ENCODE assay signal across 16 mouse cellular contexts in the genomic region with DNA sequence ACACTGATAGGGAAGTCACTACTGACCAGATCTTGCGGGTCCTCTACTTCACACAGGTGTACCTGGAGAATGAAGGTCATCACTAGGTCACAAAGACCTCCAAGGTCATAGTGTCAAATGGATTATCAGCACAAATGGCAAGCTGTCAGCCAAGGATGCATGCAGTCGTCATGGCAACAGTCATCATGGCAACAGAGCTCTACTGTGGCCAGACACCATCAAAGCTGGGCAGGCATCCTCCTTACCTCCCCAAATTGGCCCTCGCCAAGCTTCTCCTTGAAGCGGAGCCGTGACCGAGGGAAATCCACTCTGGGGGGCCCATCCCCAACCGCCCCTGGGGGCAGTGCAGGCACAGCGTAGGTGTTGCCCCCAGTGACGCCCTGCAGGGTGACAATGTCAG. TPM values are rescaled to one million over a fixed set of nuclear protein-coding genes. Genes with fewer than 3 reads are reported as not detected.
A peak's percentile ranks its signal among the peaks of the same experiment; 100 is the strongest.
DNase-seq lines count a peak whose midpoint lies in the region; ATAC-seq lines count a peak whose summit lies in the region.
"Had no signal": no experiment of that assay in that cellular context is flagged by ENCODE, and none has a peak within 500 bp of the region (broad histone marks: within the 10 kb centered on the region; RNA-seq: fewer than 3 reads in every experiment).

No protein-coding gene starts in this region.

- ATAC-seq in neural tube, embryonic 13.5 days (ENCODE audit: low read depth) = no peak; the same call in 1 of the 2 replicates
- no peak for ATAC-seq in forebrain, embryonic 14.5 days
- ATAC-seq: liver, embryonic 12.5 days; Patski had no signal

- no peak overlapping the region for H3K4me2 ChIP-seq in neural tube, embryonic 13.5 days
- no peak overlapping the region for H3K4me2 ChIP-seq in forebrain, embryonic 14.5 days (ENCODE audit: low read length)
- H3K4me2 ChIP-seq: heart, embryonic 13.5 days; kidney, embryonic 15.5 days; liver, embryonic 12.5 days; neural tube, embryonic 15.5 days had no signal

- H3K9me3 ChIP-seq in neural tube, embryonic 13.5 days = no peaks in the 10 kb centered on the region
- H3K9me3 ChIP-seq in forebrain, embryonic 14.5 days (replicated peaks; ENCODE audit: control insufficient read depth, low read length) = no peaks in the 10 kb centered on the region
- H3K9me3 ChIP-seq: heart, embryonic 13.5 days; kidney, embryonic 15.5 days; liver, embryonic 12.5 days; neural tube, embryonic 15.5 days had no signal

- WGBS in neural tube, embryonic 13.5 days = 65% methylated on average over 9 of the region's 9 CpGs
- WGBS in forebrain, embryonic 14.5 days = 71% methylated on average over 9 of the region's 9 CpGs

- H3K36me3 ChIP-seq in neural tube, embryonic 13.5 days = peaks cover 99% of the 10 kb centered on the region
- peaks cover 99% of the 10 kb centered on the region for H3K36me3 ChIP-seq in forebrain, embryonic 14.5 days (ENCODE audit: control insufficient read depth, insufficient read depth, low read length)

- no peak overlapping the region for H3K4me3 ChIP-seq in neural tube, embryonic 13.5 days
- H3K4me3 ChIP-seq in forebrain, embryonic 14.5 days (ENCODE audit: low read depth, low read length) = no peak overlapping the region
- H3K4me3 ChIP-seq: heart, embryonic 13.5 days; kidney, embryonic 15.5 days; liver, embryonic 12.5 days; neural tube, embryonic 15.5 days had no signal

- no peaks in the 10 kb centered on the region for H3K27me3 ChIP-seq in neural tube, embryonic 13.5 days
- H3K27me3 ChIP-seq in forebrain, embryonic 14.5 days (replicated peaks; ENCODE audit: control insufficient read depth, insufficient read depth, low read length) = no peaks in the 10 kb centered on the region
- H3K27me3 ChIP-seq: heart, embryonic 13.5 days; kidney, embryonic 15.5 days; neural tube, embryonic 15.5 days; Patski had no signal

- no peak overlapping the region for H3K9ac ChIP-seq in neural tube, embryonic 13.5 days
- no peak overlapping the region for H3K9ac ChIP-seq in forebrain, embryonic 14.5 days (ENCODE audit: low read length)
- H3K9ac ChIP-seq: heart, embryonic 13.5 days; kidney, embryonic 15.5 days; liver, embryonic 12.5 days; neural tube, embryonic 15.5 days had no signal

- DNase-seq in neural tube, embryonic 10.5 days (ENCODE audit: extremely low spot score, low spot score) = no peak
- DNase-seq in forebrain, embryonic 14.5 days (ENCODE audit: low spot score) = peak; percentile 43
- DNase-seq in mesoderm, embryonic 11.5 days (ENCODE audit: low read depth, low spot score) = peak; percentile 34
- peak; percentile 36 for DNase-seq in retina, embryonic 14.5 days (ENCODE audit: low spot score)
- DNase-seq in right cerebral cortex, adult 18-20 months = no peak
- no peak for DNase-seq in lung, postnatal 4 days
- DNase-seq: adrenal gland, adult 2 months; right cerebral cortex, postnatal 25 days; thymus, postnatal 14 days had no signal

- peak overlapping the region; percentile 64 for H3K27ac ChIP-seq in neural tube, embryonic 13.5 days (replicated peaks)
- H3K27ac ChIP-seq in forebrain, embryonic 14.5 days (ENCODE audit: low read depth, low read length) = no peak overlapping the region
- H3K27ac ChIP-seq: heart, embryonic 13.5 days; kidney, embryonic 15.5 days; liver, embryonic 12.5 days; neural tube, embryonic 15.5 days had no signal

- H3K4me1 ChIP-seq in neural tube, embryonic 13.5 days (replicated peaks) = peaks cover 4% of the 10 kb centered on the region; the same call in 1 of the 2 replicates
- H3K4me1 ChIP-seq in forebrain, embryonic 14.5 days (ENCODE audit: control insufficient read depth, insufficient read depth, low read length) = no peaks in the 10 kb centered on the region
- H3K4me1 ChIP-seq: heart, embryonic 13.5 days; kidney, embryonic 15.5 days; liver, embryonic 12.5 days; neural tube, embryonic 15.5 days had no signal

RNA-seq across cellular contexts. Expression of gene Gtf2h4, which starts 11.5 kb away (rescaled TPM):
- 25.5 and 28.8 TPM in 2 replicates for polyA plus RNA-seq in neural tube, embryonic 13.5 days (2015; fragmentation: Nextera tagmentation; extraction: Ambion mirVana)
- polyA plus RNA-seq in forebrain, embryonic 14.5 days (2014; fragmentation: Nextera tagmentation; extraction: Ambion mirVana) = 36.9 and 38.2 TPM in 2 replicates

RNA-seq across cellular contexts. Expression of gene Vars2, which starts 17.7 kb away (rescaled TPM):
- 10.6 and 11.3 TPM in 2 replicates for polyA plus RNA-seq in neural tube, embryonic 13.5 days (2015; fragmentation: Nextera tagmentation; extraction: Ambion mirVana)
- 9.3 and 11.5 TPM in 2 replicates for polyA plus RNA-seq in forebrain, embryonic 14.5 days (2014; fragmentation: Nextera tagmentation; extraction: Ambion mirVana)

RNA-seq across cellular contexts. Expression of gene Ddr1, which starts 19.4 kb away (rescaled TPM):
- polyA plus RNA-seq in neural tube, embryonic 13.5 days (2015; fragmentation: Nextera tagmentation; extraction: Ambion mirVana) = 119 and 122 TPM in 2 replicates
- polyA plus RNA-seq in forebrain, embryonic 14.5 days (2014; fragmentation: Nextera tagmentation; extraction: Ambion mirVana) = 62.0 and 74.5 TPM in 2 replicates

RNA-seq across cellular contexts. Expression of gene Mucl3, which starts 41.6 kb away (rescaled TPM):
- 0.18 and 0.24 TPM in 2 replicates for polyA plus RNA-seq in neural tube, embryonic 13.5 days (2015; fragmentation: Nextera tagmentation; extraction: Ambion mirVana)
- polyA plus RNA-seq in forebrain, embryonic 14.5 days (2014; fragmentation: Nextera tagmentation; extraction: Ambion mirVana) = not detected in 2 replicates
- polyA plus RNA-seq: adrenal gland, adult 2 months; gonadal fat pad, adult 2 months; neural tube, embryonic 15.5 days; Patski had no signal

RNA-seq across cellular contexts. Expression of gene Gm9573, which starts 58.6 kb away (rescaled TPM):
- polyA plus RNA-seq in neural tube, embryonic 13.5 days (2015; fragmentation: Nextera tagmentation; extraction: Ambion mirVana) = not detected in 2 replicates
- polyA plus RNA-seq in forebrain, embryonic 14.5 days (2014; fragmentation: Nextera tagmentation; extraction: Ambion mirVana) = not detected in 2 replicates
- polyA plus RNA-seq: adrenal gland, adult 2 months; heart, embryonic 13.5 days; kidney, embryonic 15.5 days; liver, embryonic 12.5 days; neural tube, embryonic 15.5 days; Patski had no signal

Comparison
In these comparisons a context has a peak if more than half of its experiments do, and no peak if none do; other contexts are left out.
1. DNase-seq: peak in forebrain, embryonic 14.5 days (single experiment), mesoderm, embryonic 11.5 days (single experiment) and retina, embryonic 14.5 days (single experiment); none in neural tube, embryonic 10.5 days (single experiment), right cerebral cortex, adult 18-20 months (single experiment) and lung, postnatal 4 days (0 of 2).